In genomic region chr8:47288131-47288865, GRCm38 (mm10) we compare ENCODE assay signal across 8 mouse cellular contexts.
A peak's percentile ranks its signal among the peaks of the same experiment; 100 is the strongest.
DNase-seq lines count a peak whose midpoint lies in the region; ATAC-seq and TF ChIP-seq lines count a peak whose summit lies in the region.

No protein-coding gene starts in this region.

- H3K9me3 ChIP-seq in hindbrain, embryonic 15.5 days = no peaks in the 10 kb centered on the region
- no peaks in the 10 kb centered on the region for H3K9me3 ChIP-seq in stomach, embryonic 14.5 days (ENCODE audit: control insufficient read depth, low read depth, low read length)

- peaks cover 48% of the 10 kb centered on the region for H3K4me1 ChIP-seq in hindbrain, embryonic 15.5 days (replicated peaks)
- H3K4me1 ChIP-seq in stomach, embryonic 14.5 days (ENCODE audit: control insufficient read depth, insufficient read depth, low read length) = peaks cover 8% of the 10 kb centered on the region; the same call in 1 of the 2 replicates

- peak overlapping the region; percentile 95 for H3K4me3 ChIP-seq in gastrocnemius, adult 2 months
- peak overlapping the region; percentile 59 for H3K4me3 ChIP-seq in hindbrain, embryonic 15.5 days
- H3K4me3 ChIP-seq in stomach, embryonic 14.5 days (ENCODE audit: low read depth, low read length) = peak overlapping the region; percentile 87

- WGBS in hindbrain, embryonic 15.5 days = under 1% methylated on average over 78 of the region's 78 CpGs
- under 1% methylated on average over 71 of the region's 78 CpGs for WGBS in stomach, embryonic 14.5 days

- H3K4me2 ChIP-seq in hindbrain, embryonic 15.5 days = peak overlapping the region; percentile 81
- peak overlapping the region; percentile 91 for H3K4me2 ChIP-seq in stomach, embryonic 14.5 days (replicated peaks; ENCODE audit: low read depth, low read length)

- peak; percentile 62 for DNase-seq in gastrocnemius, adult 2 months
- no peak for DNase-seq in gastrocnemius, adult 18-20 months (ENCODE audit: low spot score)
- peak; percentile 58 for DNase-seq in cerebellum, adult 9-10 months
- DNase-seq in left cerebral cortex, postnatal 36 days (ENCODE audit: low spot score in 2 of 2) = peak; percentile 68 to 74
- peak; percentile 79 for DNase-seq in mesoderm, embryonic 11.5 days (ENCODE audit: low read depth, low spot score)

- no peaks in the 10 kb centered on the region for H3K36me3 ChIP-seq in hindbrain, embryonic 15.5 days
- H3K36me3 ChIP-seq in stomach, embryonic 14.5 days (ENCODE audit: control insufficient read depth, insufficient read depth, low read length) = no peaks in the 10 kb centered on the region

- peak; percentile 47 for ATAC-seq in frontal cortex, adult (ENCODE audit: low TSS enrichment)
- peak; percentile 47 for ATAC-seq in hindbrain, embryonic 15.5 days (ENCODE audit: low FRiP score, low read depth)
- peak; percentile 66; the same call in 1 of the 2 replicates for ATAC-seq in stomach, embryonic 14.5 days (ENCODE audit: insufficient number of reproducible peaks, insufficient read depth, low FRiP score, low read depth)

- TF ChIP-seq CTCF in gastrocnemius, adult 2 months (IDR thresholded peaks at IDR 0.05) = no peak

- peak overlapping the region; percentile 78 for H3K9ac ChIP-seq in hindbrain, embryonic 15.5 days
- peak overlapping the region; percentile 87 for H3K9ac ChIP-seq in stomach, embryonic 14.5 days (replicated peaks; ENCODE audit: low read depth, low read length)

- peak overlapping the region; percentile 88 for H3K27ac ChIP-seq in gastrocnemius, adult 2 months
- H3K27ac ChIP-seq in hindbrain, embryonic 15.5 days (replicated peaks) = peak overlapping the region; percentile 99
- peak overlapping the region; percentile 83 for H3K27ac ChIP-seq in stomach, embryonic 14.5 days (ENCODE audit: low read length)

- intact Hi-C loops in gastrocnemius, adult 2 months (cut with DNase I) = no loop called here
- intact Hi-C loops in left cerebral cortex, postnatal 36 days (cut with DNase I) = loop anchor here (5.0 kb wide), 2 partner anchors 84 to 256 kb away; no protein-coding TSS in a partner anchor

- H3K27me3 ChIP-seq in hindbrain, embryonic 15.5 days = no peaks in the 10 kb centered on the region
- no peaks in the 10 kb centered on the region for H3K27me3 ChIP-seq in stomach, embryonic 14.5 days (ENCODE audit: control insufficient read depth, insufficient read depth, low read length)
